Mouse (Mus musculus) forebrain, postnatal 0 days (tissue): ENCODE measurements around the gene Mocs1. TPM values are rescaled to one million over a fixed set of nuclear protein-coding genes. Genes with fewer than 3 reads are reported as not detected.
A peak's percentile ranks its signal among the peaks of the same experiment; 100 is the strongest.

Experiments
- ATAC-seq: fragments of 200-750 bp; cut with Nextera tagmentation; 2 replicates; pipeline ENCODE4 v1.8.0; 2017; ENCODE audit warnings: mild to moderate bottlenecking, moderate library complexity
- DNase-seq: peaks from one replicate; pipeline ENCODE4 v3.0.0-alpha.2; 2015
- H3K27ac ChIP-seq: fragments of 300-500 bp; sonication (generic); 2 replicates; pipeline ENCODE4 v1.5.1; 2014; ENCODE audit warnings: low read depth, mild to moderate bottlenecking, antibody characterized with exemption, low read length, moderate library complexity, mixed read lengths
- H3K27me3 ChIP-seq: fragments of 300-500 bp; sonication (generic); 2 replicates; pipeline ENCODE4 v1.6.1; 2014; ENCODE audit warnings: mild to moderate bottlenecking, low read length, mixed read lengths; ENCODE audit not compliant: insufficient read depth
- H3K36me3 ChIP-seq: fragments of 300-500 bp; sonication (generic); 2 replicates; pipeline ENCODE4 v1.6.1; 2014; ENCODE audit warnings: mild to moderate bottlenecking, moderate library complexity; ENCODE audit not compliant: insufficient read depth
- H3K4me1 ChIP-seq: fragments of 300-500 bp; sonication (generic); 2 replicates; pipeline ENCODE4 v1.6.1; 2014; ENCODE audit warnings: antibody characterized with exemption; ENCODE audit not compliant: insufficient read depth
- H3K4me2 ChIP-seq: fragments of 300-500 bp; sonication (generic); 2 replicates; pipeline ENCODE4 v1.6.1; 2014; ENCODE audit warnings: low read depth, mild to moderate bottlenecking, moderate library complexity
- H3K4me3 ChIP-seq: fragments of 300-500 bp; sonication (generic); 2 replicates; pipeline ENCODE4 v1.5.1; 2014; ENCODE audit warnings: low read depth, low read length, mixed read lengths
- H3K9ac ChIP-seq: fragments of 300-500 bp; sonication (generic); 2 replicates; pipeline ENCODE4 v1.6.1; 2014; ENCODE audit warnings: mild to moderate bottlenecking
- H3K9me3 ChIP-seq: fragments of 300-500 bp; sonication (generic); 2 replicates; pipeline ENCODE4 v1.6.1; 2016; ENCODE audit warnings: low read length
- CTCF ChIP-seq: sonication (generic); IDR thresholded peaks from 2 replicates; pipeline ENCODE4 v1.5.1; 2016; ENCODE audit warnings: antibody characterized with exemption, control low read depth, low read depth
- WGBS: fragments of 180-500 bp; shearing (Covaris S2); extraction: QIAGEN DNeasy Blood & Tissue Kit; methylation state at CpG from one replicate; pipeline ENCODE4 v1.1.7; 2014; 5-methylcytosine and 5-hydroxymethylcytosine counted together
- polyA plus RNA-seq: library from polyadenylated mRNA; unstranded; fragments of >200 nt; fragmentation: Nextera tagmentation; extraction: Ambion mirVana; gene quantifications from 2 replicates; pipeline ENCODE4 v1.2.1, GENCODE M21; 2015
- total RNA-seq: library from RNA; depleted of rRNA; stranded (reverse); fragments of >200 nt; gene quantifications from 2 replicates; pipeline ENCODE4 v1.2.3, GENCODE M21; 2014

Gene Mocs1
- total and polyA plus RNA-seq, 2 experiments from 2014 or later, result 4.2 to 12.7 TPM

- H3K4me2 ChIP-seq, result no peak overlapping the region
- WGBS, result 91% methylated on average over 4 of the region's 4 CpGs
- no peaks in the 10 kb centered on the region for H3K9me3 ChIP-seq
- H3K27ac ChIP-seq, result no peak overlapping the region
- no peaks in the 10 kb centered on the region for H3K36me3 ChIP-seq
- H3K9ac ChIP-seq, result no peak overlapping the region
- no peak for ATAC-seq
- DNase-seq, result no peak
- H3K27me3 ChIP-seq, result no peaks in the 10 kb centered on the region
- H3K4me3 ChIP-seq, result no peak overlapping the region
- TF ChIP-seq CTCF, result no peak
- H3K4me1 ChIP-seq, result no peaks in the 10 kb centered on the region
These were observed 45.9 kb downstream of the Mocs1 start for GRCm38 (mm10) chr17:49474051-49474450.

DNA sequence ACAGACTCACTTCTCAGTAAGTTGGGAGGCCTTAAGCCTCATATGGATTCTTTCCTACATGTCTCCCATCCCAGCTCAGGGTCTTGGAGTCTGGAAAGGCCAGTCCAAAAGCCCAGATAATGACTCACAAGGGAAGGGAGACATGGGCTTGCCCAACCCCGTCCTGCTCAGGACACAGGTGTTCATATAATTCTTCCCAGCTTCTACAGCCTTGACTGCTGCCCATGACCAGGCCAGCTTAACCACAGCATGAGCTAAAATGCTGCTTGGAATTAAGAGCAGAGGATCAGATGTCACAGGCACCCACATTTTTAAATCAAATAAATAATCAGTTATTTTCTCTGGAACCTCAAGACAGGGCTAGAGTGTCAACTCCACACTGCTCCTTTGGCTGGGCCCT, 47.0 kb downstream of the Mocs1 start:
- no peak overlapping the region for H3K27ac ChIP-seq
- WGBS, result 91% methylated on average over 1 of the region's 1 CpGs
- DNase-seq (no peak), ATAC-seq (no peak)
- no peak overlapping the region for H3K9ac ChIP-seq
- no peak overlapping the region for H3K4me2 ChIP-seq
- no peaks in the 10 kb centered on the region for H3K4me1 ChIP-seq
- no peaks in the 10 kb centered on the region for H3K36me3 ChIP-seq
- TF ChIP-seq CTCF, result no peak
- no peaks in the 10 kb centered on the region for H3K27me3 ChIP-seq
- no peak overlapping the region for H3K4me3 ChIP-seq
- no peaks in the 10 kb centered on the region for H3K9me3 ChIP-seq

DNA sequence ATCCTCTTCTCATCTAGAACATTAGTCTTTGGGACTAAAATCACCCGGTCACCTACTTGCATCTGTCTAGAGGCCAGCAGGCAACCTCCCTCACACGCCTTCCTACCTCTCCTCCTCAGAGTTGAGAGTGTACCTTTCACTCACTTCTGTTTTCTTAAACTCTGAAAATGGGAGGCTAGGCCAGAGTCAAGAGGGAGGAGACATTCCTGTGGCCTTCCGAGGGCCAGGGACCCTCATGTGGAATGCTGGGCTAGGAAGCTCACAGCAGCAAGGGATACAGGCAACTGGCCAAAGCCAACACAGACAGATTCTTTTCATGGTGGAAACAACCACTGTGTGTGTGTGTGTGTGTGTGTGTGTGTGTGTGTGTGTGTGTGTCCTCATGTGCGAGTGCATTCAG, 49.2 kb downstream of the Mocs1 start:
- Histone ChIP-seq H3K27ac (no peak overlapping the region), H3K4me1 (no peaks in the 10 kb centered on the region), H3K4me3 (no peak overlapping the region), H3K9ac (no peak overlapping the region), H3K4me2 (no peak overlapping the region), H3K9me3 (no peaks in the 10 kb centered on the region), H3K27me3 (no peaks in the 10 kb centered on the region), H3K36me3 (no peaks in the 10 kb centered on the region)
- no peak for TF ChIP-seq CTCF
- WGBS, result 85% methylated on average over 4 of the region's 4 CpGs
- DNase-seq (no peak), ATAC-seq (no peak)

DNA sequence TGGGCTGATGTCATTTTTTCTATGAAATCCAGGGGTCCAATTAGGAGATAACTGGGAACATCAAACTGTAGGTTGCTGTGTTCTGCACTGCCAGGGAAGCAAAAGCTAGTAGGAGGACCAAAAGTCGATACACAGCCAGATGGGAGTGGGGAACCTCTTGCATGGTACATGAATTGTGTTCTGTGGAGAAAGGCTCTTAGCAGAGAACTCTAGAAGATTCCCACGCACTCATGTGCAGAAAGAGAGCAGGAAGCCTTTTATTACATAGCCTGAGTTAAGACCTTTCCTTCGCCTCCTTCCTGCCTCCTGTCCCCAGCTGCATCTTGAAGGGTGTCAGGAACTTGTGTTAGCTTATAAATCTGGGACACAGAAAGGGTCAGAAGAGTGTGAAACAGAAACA, 53.7 kb downstream of the Mocs1 start:
- ATAC-seq (no peak), DNase-seq (no peak)
- H3K4me1 ChIP-seq, result no peaks in the 10 kb centered on the region
- H3K36me3 ChIP-seq, result no peaks in the 10 kb centered on the region
- no peaks in the 10 kb centered on the region for H3K9me3 ChIP-seq
- H3K4me3 ChIP-seq, result no peak overlapping the region
- H3K9ac ChIP-seq, result no peak overlapping the region
- H3K27ac ChIP-seq, result no peak overlapping the region
- H3K4me2 ChIP-seq, result no peak overlapping the region
- no peak for TF ChIP-seq CTCF
- H3K27me3 ChIP-seq, result no peaks in the 10 kb centered on the region
- 84% methylated on average over 3 of the region's 3 CpGs for WGBS

- ATAC-seq, result peak; percentile 43; the same call in 1 of the 2 replicates
- peak; percentile 38 for DNase-seq
- no peaks in the 10 kb centered on the region for H3K4me1 ChIP-seq
- TF ChIP-seq CTCF, result no peak
- H3K9me3 ChIP-seq, result no peaks in the 10 kb centered on the region
- H3K27ac ChIP-seq, result no peak overlapping the region
- H3K4me3 ChIP-seq, result no peak overlapping the region
- no peaks in the 10 kb centered on the region for H3K27me3 ChIP-seq
- 48% methylated on average over 3 of the region's 3 CpGs for WGBS
- no peak overlapping the region for H3K4me2 ChIP-seq
- H3K36me3 ChIP-seq, result no peaks in the 10 kb centered on the region
- no peak overlapping the region for H3K9ac ChIP-seq
These were observed 56.3 kb downstream of the Mocs1 start for GRCm38 (mm10) chr17:49484435-49484834.

- 82% methylated on average over 5 of the region's 5 CpGs for WGBS
- Histone ChIP-seq H3K4me3 (no peak overlapping the region), H3K27me3 (no peaks in the 10 kb centered on the region), H3K4me1 (no peaks in the 10 kb centered on the region), H3K36me3 (no peaks in the 10 kb centered on the region), H3K9me3 (no peaks in the 10 kb centered on the region), H3K9ac (no peak overlapping the region), H3K4me2 (no peak overlapping the region), H3K27ac (no peak overlapping the region)
- ATAC-seq (no peak), DNase-seq (no peak)
- no peak for TF ChIP-seq CTCF
These were observed 60.9 kb downstream of the Mocs1 start for GRCm38 (mm10) chr17:49489098-49489497.

GRCm38 (mm10) chr17:49493276-49493675, 65.1 kb downstream of the Mocs1 start:
- DNase-seq (no peak), ATAC-seq (no peak)
- H3K9ac ChIP-seq, result no peak overlapping the region
- H3K27ac ChIP-seq, result no peak overlapping the region
- no peak overlapping the region for H3K4me3 ChIP-seq
- no peaks in the 10 kb centered on the region for H3K9me3 ChIP-seq
- 96% methylated on average over 4 of the region's 4 CpGs for WGBS
- H3K4me2 ChIP-seq, result no peak overlapping the region
- TF ChIP-seq CTCF, result peak; percentile 24; the same call in 1 of the 2 replicates
- H3K36me3 ChIP-seq, result no peaks in the 10 kb centered on the region
- H3K4me1 ChIP-seq, result no peaks in the 10 kb centered on the region
- H3K27me3 ChIP-seq, result no peaks in the 10 kb centered on the region

DNA sequence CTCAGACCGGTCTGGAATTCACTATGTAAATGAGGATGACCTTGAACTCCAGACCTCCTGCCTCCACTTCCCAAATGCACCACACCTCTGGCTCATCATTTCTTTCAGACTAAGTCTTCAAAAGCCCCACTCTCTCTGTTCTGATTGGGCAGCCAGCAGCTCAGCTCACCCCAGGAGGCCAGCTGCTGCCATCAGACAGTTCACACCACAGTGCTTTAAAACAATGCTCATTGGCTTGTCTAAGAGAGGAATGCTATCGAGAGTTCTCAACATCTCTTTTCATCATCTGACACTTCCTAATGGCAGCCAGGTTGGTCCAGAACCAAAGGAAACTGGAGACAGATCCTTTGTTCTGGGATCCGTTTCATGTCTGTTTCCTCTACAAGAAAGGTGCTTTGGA, 70.0 kb downstream of the Mocs1 start:
- no peak for ATAC-seq
- Histone ChIP-seq H3K4me1 (no peaks in the 10 kb centered on the region), H3K9ac (no peak overlapping the region), H3K36me3 (no peaks in the 10 kb centered on the region), H3K27me3 (no peaks in the 10 kb centered on the region), H3K9me3 (no peaks in the 10 kb centered on the region), H3K4me3 (no peak overlapping the region), H3K4me2 (no peak overlapping the region), H3K27ac (no peak overlapping the region)
- no peak for TF ChIP-seq CTCF
- DNase-seq, result no peak
- 40% methylated on average over 3 of the region's 3 CpGs for WGBS
